Mouse (Mus musculus) ZHBTc4 (cell line): ENCODE measurements around the gene Ror2.

Experiments
- DNase-seq: peaks from one replicate; pipeline ENCODE4 v3.0.0-alpha.2; 2011; ENCODE audit warnings: low read depth, low spot score

The Ror2 gene

GRCm38 (mm10) chr13:53285756-53286361, at the start of gene Ror2:
Ror2 (minus strand) TSS chr13:53286124.
- peak; percentile 94 for DNase-seq

GRCm38 (mm10) chr13:53333769-53334168, 47.8 kb upstream of the Ror2 start:
- DNase-seq, result no peak

DNA sequence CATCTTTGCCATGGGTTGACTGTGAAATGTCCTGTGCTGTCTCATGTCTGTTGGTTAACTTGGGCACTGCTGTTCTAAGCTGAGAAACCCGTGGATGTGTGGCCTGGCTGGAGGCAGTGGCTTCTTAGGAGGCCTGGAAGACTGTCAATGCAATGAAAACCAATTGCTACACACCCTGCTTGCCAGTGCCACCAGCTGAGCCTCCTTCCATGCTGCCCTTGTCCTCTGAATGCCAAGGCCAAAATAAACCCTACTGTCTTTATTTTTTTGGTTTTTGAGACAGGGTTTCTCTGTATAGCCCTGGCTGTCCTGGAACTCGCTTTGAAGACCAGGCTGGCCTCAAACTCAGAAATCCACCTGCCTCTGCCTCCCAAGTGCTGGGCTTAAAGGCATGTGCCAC, 44.3 kb upstream of the Ror2 start:
- no peak for DNase-seq

DNA sequence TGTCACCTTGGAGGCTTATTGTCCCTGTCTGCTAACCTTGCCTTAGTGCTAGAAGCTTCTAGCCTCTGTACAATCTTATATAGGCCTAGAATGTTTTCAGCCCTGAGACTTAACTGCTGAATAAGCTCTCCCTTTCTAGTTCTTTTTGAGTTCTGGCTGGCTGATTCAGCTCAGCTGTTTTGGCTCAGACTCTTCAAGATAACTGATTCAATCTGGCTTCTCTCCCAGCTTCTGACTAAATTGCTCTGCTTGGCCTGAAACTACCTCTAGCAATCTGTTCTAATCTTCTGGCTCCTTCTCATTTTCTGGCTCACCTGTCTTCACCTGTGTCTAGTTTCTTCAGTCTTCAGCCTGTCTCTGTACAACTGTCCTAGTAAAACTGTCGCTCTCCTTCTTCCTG, 39.6 kb upstream of the Ror2 start:
- no peak for DNase-seq

DNA sequence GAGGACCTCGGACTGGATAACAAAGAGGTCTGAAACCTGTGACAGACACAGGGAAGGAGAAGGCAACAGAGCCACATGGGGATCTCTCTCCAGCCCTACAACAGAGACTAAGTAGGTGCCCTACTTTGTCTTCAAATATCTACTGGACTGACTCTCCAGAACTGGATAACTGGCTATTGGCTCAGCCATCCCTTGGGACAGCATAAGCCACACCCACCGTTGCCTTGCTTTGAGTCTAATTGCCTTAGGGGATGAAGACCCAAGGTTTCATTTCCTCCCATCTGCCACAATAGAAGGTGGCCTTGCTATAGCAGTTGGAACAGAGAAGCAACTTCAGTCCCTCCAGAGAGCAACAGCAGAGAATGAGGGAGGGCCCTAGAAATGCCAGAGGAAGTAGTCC, 37.7 kb upstream of the Ror2 start:
- peak; percentile 75 for DNase-seq

DNA sequence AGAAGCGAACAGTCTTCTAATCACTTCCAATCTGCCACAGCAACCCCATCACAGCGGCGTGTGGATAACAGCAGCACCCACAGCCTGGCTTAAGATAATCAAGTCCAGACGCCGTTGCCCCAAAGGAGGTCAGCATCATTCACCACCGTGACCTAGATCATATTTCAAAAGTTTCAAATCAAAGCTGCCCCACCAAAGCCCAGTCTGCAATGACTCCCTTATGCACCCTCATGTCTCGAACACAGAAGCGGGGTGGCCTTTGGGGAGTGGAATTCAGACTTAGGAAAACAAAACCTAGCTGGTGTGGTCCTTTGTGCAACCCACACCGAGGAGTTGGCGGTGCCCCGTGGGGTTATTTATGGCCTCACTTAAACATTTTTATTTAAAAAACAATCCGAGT, 35.0 kb upstream of the Ror2 start:
- DNase-seq, result no peak

DNA sequence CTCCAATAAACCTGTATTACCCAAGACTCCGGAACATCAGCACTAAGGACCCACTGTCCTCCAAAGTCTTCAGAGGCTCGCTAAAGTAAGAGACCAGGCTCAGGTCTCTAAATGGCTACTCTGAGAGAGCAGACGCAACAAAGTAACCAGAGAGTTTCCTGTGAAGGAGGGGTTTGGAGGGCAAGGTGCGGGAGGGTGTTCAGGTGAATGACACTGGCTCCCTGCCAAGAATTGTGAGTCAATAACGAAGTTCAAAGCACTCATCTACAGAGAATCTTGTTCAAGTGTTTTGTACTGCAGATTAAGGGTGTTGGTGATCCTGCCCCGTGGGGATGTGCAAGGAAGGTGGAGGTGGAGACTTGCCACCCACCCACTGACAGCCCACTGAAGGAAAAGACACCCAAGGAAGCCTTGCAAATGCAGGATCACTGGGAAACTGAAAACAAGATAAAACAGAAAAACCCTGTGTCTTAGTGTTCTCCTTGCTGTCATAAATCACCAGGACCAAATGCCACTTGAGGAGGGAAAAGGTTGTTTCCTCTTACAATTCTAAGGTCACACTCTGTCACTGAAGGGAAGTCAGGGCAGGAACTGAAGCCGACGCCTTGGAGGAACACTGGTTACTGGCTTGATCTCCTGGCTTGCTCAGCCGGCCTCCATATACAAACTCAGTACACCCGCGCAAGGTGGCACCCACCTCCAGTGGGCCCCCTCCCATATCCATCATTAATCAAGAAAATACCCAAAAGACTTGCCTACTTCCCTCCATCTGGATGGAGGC, 30.8 kb upstream of the Ror2 start:
- DNase-seq, result peak; percentile 41

DNA sequence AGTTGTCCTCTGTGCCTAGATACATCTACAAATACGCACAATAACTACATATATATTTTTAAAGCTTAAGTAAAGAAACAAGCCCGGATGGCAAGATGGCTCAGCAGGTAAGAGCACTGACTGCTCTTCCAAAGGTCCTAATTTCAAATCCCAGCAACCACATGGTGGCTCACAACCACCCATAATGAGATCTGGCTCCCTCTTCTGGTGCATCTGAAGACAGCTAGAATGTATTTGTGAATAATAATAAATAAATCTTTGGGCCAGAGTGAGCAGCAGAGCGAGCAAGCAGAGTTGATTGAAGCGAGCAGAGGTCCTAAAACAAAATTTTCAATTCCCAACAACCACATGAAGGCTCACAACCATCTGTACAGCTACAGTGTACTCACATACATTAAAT, 29.8 kb upstream of the Ror2 start:
- DNase-seq, result peak; percentile 48

GRCm38 (mm10) chr13:53310442-53310841, 24.5 kb upstream of the Ror2 start:
- DNase-seq, result no peak

- peak; percentile 82 for DNase-seq
These were observed 23.8 kb upstream of the Ror2 start for GRCm38 (mm10) chr13:53309661-53310160.

DNA sequence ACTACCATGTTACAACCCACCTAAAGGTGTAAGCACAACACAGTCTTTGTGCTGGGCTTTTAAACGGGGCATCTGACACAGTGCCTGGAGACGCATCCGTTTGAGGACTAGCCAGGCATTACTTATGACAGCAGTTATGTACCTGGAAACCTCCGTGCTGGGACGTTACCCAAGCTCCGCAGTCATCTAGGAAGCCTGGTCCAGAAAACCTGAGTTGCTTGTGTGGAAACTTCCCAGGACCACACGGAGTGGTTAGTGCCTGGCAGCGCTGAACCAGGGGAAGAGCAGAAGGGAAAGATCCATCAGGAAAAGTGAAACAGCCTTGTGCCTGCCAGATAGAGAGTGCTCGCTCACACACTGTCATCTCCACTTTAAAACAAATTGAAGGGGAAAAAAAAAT, 23.2 kb upstream of the Ror2 start:
- DNase-seq, result no peak

- peak; percentile 66 for DNase-seq
These were observed 20.9 kb upstream of the Ror2 start for GRCm38 (mm10) chr13:53306836-53307235.

- peak; percentile 76 for DNase-seq
These were observed 19.3 kb upstream of the Ror2 start for GRCm38 (mm10) chr13:53305256-53305655.

DNA sequence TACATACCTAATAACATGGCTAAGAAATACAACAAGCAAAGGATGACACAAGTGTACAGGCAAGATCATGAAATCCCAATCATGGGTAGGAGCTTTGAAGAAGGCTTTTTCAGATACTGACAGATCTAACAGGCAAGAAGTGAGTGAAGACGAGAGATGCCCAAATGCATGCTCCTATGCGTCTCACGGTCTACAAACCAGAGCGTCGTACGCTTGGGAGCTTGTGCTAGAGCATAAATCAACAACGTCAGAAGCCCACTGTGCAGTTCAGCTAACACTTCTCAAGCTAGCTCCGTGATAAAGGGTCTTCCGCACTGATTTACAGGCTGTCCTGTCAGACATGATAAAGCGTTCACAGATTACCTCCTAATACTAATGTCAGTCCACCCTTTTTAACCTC, 16.8 kb upstream of the Ror2 start:
- no peak for DNase-seq

GRCm38 (mm10) chr13:53293065-53293464, 7.1 kb upstream of the Ror2 start:
- DNase-seq, result no peak

DNA sequence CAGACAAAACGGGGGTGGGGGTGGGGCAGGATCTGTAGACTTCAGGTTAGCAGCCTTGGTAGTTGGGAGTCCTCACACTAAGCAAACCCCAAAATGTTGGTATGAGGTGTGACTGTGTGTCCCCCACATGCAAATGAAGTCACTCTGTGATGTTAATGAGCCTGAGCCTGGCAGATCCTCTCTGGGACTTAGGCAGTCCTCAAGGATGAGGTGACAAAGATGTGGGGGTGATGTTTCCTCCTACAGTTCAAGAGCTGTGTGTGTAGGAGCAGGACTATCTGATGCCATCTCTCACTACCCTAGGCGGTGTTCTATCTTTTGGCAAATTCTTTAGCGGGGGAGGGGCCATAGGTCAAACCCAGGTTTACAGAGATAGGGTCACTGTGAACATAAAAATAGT, 6.3 kb upstream of the Ror2 start:
- DNase-seq, result no peak

DNA sequence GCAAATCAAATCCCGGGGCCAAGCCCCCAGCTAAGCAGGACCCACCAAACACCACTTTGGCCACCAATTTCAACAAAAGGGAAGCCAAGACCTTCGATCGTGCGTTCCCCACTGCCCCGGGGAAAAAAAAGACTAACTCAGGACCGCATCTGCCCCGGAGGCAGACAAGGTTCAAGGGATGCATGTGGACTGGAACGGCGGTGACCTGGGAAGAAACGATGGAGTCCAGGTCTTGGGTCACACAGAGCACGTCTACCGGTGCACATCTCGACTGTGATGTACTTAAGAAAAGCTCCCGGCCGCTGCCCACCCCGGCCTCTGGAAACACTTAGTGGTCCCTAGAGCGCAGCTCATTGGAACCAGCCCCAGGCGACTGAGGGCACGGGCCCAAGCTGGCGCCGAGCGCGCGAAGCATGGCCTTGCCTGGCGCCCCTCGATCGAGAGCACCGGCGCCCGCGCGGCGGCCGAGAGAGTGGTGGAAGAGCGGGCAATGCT, 616 bp downstream of the Ror2 start:
- DNase-seq, result peak; percentile 70

GRCm38 (mm10) chr13:53284740-53285191, 1.2 kb downstream of the Ror2 start:
- DNase-seq, result peak; percentile 41

DNA sequence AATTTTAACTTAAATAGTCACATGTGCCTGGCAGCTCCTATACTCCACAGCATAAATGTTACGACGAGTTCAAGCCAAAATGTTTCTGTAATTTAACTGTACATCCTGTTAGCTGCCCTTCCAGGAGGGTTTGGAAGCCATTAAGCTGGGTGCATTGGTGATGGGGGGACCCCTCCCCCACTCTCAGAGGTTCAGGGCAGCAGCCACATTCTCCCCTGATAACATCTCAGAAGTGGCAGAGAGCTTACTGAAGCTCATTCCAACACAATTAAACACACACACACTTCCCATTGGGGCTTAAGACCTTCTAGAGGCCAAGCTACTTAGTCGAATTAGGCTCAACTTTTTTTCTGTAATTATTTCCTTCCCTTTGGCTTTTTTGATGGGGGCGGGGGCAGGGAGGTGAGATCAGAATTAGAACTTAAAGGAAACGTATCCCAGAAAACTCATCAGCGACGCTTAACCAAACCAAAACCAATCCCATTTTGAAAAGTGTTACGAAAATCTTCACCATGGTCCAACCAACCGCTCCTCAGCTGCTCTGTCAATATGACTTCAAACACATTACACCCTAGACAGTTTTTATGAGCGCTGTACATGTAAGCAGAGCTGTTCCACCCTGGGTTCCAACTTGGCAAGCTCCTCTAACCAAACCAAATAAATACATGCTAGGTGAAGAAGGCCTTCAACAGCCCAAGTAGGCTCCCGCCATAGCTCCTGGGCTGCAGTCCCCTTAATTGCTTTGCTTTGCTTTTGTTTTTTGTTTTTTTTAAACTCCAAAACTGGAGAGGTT, 4.1 kb downstream of the Ror2 start:
- no peak for DNase-seq

- DNase-seq, result peak; percentile 93
These were observed 7.0 kb downstream of the Ror2 start for GRCm38 (mm10) chr13:53278908-53279307.

DNA sequence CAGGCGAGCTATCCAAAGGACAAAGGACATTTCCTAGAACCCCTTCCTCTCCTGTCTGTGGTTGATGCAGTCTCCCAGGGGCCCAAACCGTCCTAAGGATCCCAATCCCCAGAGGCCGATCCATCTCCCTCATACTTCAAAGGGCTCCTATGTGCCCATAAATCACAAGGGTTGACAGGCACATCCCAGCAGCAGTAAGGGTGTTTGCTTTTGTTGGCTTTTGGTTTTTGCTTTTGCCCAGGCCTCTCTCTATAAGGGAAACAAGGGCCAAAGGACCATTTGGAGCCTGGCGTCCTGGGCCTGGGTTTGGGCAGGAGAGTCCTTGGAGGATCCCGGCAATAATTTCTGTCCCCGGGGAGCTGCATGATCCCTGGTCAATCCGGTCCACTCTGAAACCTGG, 9.5 kb downstream of the Ror2 start:
- no peak for DNase-seq

GRCm38 (mm10) chr13:53275778-53276177, 10.1 kb downstream of the Ror2 start:
- no peak for DNase-seq
